Mouse (Mus musculus) MEL-GATA-1-ER (cell line): Measurements from ENCODE around the gene Rreb1.
"Not testable (repeated sequence)": the region's sequence is repeated elsewhere in the genome, so short reads cannot be mapped to it uniquely, and the experiment has no call there.

Experiments used
- DNase-seq: peaks from one replicate; pipeline ENCODE4 v3.0.0-alpha.2; 2012; ENCODE audit warnings: low read depth; ENCODE audit errors: extremely low read depth

The Rreb1 gene

GRCm38 (mm10) chr13:37826281-37826993 lies 48.2 kb downstream of the Rreb1 start:
- no peak for DNase-seq

- DNase-seq: no peak
These were observed 48.7 kb downstream of the Rreb1 start for GRCm38 (mm10) chr13:37826994-37827262.

GRCm38 (mm10) chr13:37827263-37827995 lies 49.2 kb downstream of the Rreb1 start:
- DNase-seq: no peak

- DNase-seq: no peak
These were observed 49.9 kb downstream of the Rreb1 start for GRCm38 (mm10) chr13:37827996-37828579.

- no peak for DNase-seq
These were observed 50.7 kb downstream of the Rreb1 start for GRCm38 (mm10) chr13:37828928-37829327.

- no peak for DNase-seq
These were observed 52.1 kb downstream of the Rreb1 start for GRCm38 (mm10) chr13:37830256-37830655.

- no peak for DNase-seq
These were observed 52.7 kb downstream of the Rreb1 start for GRCm38 (mm10) chr13:37830874-37831311.

GRCm38 (mm10) chr13:37832481-37832880 lies 54.3 kb downstream of the Rreb1 start:
- DNase-seq: no peak

GRCm38 (mm10) chr13:37833500-37833899 lies 55.3 kb downstream of the Rreb1 start:
- DNase-seq: no peak

- no peak for DNase-seq
These were observed 57.1 kb downstream of the Rreb1 start for GRCm38 (mm10) chr13:37835296-37835695.

GRCm38 (mm10) chr13:37835811-37836210 lies 57.6 kb downstream of the Rreb1 start:
- DNase-seq: not testable (repeated sequence)

- no peak for DNase-seq
These were observed 59.2 kb downstream of the Rreb1 start for GRCm38 (mm10) chr13:37837372-37837771.

GRCm38 (mm10) chr13:37838260-37839183 lies 60.3 kb downstream of the Rreb1 start:
- DNase-seq: no peak

GRCm38 (mm10) chr13:37843241-37843640 lies 65.0 kb downstream of the Rreb1 start:
- DNase-seq: no peak

- peak; percentile 84 for DNase-seq
These were observed 65.6 kb downstream of the Rreb1 start for GRCm38 (mm10) chr13:37843844-37844243.

GRCm38 (mm10) chr13:37845156-37845555 lies 67.0 kb downstream of the Rreb1 start:
- DNase-seq: no peak

- DNase-seq: no peak
These were observed 67.4 kb downstream of the Rreb1 start for GRCm38 (mm10) chr13:37845641-37846040.

GRCm38 (mm10) chr13:37846507-37846906 lies 68.3 kb downstream of the Rreb1 start:
- no peak for DNase-seq

GRCm38 (mm10) chr13:37846962-37847570 lies 68.9 kb downstream of the Rreb1 start:
- no peak for DNase-seq

- DNase-seq: no peak
These were observed 69.6 kb downstream of the Rreb1 start for GRCm38 (mm10) chr13:37847601-37848358.
